Mouse (Mus musculus): Measurements from ENCODE around the gene Il6st.

DNA sequence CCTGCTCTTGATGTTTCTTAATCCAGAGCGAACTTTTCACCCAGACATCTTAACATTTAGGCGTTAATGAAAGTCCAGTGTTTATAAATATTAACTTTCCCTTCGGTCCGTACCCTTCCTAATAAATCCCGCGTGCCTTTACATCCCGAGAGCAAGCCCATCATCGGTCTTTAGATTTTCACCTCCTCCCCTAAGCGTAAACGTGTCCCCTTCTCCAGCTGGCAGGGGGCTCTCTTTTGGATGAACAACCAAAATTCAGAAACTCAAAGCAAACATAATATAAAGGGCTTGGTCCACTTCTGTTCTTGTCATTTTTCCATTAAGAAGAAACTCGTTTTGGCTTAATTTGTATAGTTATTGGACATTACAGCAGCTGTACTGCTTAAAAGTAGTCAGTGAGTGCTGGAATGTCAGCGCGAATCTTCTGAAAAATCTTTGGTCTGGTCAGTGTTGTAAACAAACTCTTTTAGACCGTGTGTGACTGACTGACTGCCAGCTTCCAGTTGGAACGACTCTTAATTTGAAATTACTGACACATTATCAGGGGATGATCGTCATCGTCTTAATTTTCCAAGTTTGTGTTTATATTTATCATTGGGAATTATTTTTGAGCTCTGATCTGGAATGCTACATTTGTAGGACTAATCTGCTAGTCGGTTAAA is 887 bp downstream of the Il6st start:
- TF ChIP-seq CTCF (IDR thresholded peaks at IDR 0.05; ENCODE audit: low read depth, low read length), result no peak
- no peak for TF ChIP-seq POLR2A (IDR thresholded peaks at IDR 0.05; ENCODE audit: borderline replicate concordance, low read depth, low read length)

All from bone marrow macrophage, adult 2 months (primary cell).